Mouse (Mus musculus) gonadal fat pad, adult 2 months (tissue): ENCODE measurements at regions not wholly inside any gene's neighbourhood (a gene's known extent, or its start where the extent isn't known, plus 50 kb on each side); places are given as distances from the start of the nearest gene placed in this dataset.
A peak's percentile ranks its signal among the peaks of the same experiment; 100 is the strongest.

Source experiments
- DNase-seq: peaks from one replicate; pipeline ENCODE4 v3.0.0-alpha.2; 2012; ENCODE audit warnings: low read depth

GRCm38 (mm10) chr13:101019272-101019676 lies 186.0 kb upstream of the Slc30a5 start:
- DNase-seq: no peak

- DNase-seq: no peak
These were observed 183.8 kb upstream of the Slc30a5 start for GRCm38 (mm10) chr13:101017041-101017440.

- DNase-seq: no peak
These were observed 183.0 kb upstream of the Slc30a5 start for GRCm38 (mm10) chr13:101016181-101016580.

- peak; percentile 46 for DNase-seq
These were observed 182.2 kb upstream of the Slc30a5 start for GRCm38 (mm10) chr13:101015435-101015834.

- no peak for DNase-seq
These were observed 180.4 kb upstream of the Slc30a5 start for GRCm38 (mm10) chr13:101013604-101014003.

GRCm38 (mm10) chr13:100990646-100991045 lies 157.4 kb upstream of the Slc30a5 start:
- DNase-seq: no peak

- DNase-seq: no peak
These were observed 155.7 kb upstream of the Slc30a5 start for GRCm38 (mm10) chr13:100988671-100989531.

GRCm38 (mm10) chr13:100988116-100988515 lies 154.9 kb upstream of the Slc30a5 start:
- no peak for DNase-seq

- no peak for DNase-seq
These were observed 142.5 kb upstream of the Slc30a5 start for GRCm38 (mm10) chr13:100975741-100976140.

GRCm38 (mm10) chr13:100971080-100972017 lies 138.1 kb upstream of the Slc30a5 start:
- no peak for DNase-seq

- no peak for DNase-seq
These were observed 129.7 kb upstream of the Slc30a5 start for GRCm38 (mm10) chr13:100962811-100963540.

GRCm38 (mm10) chr13:100954598-100955251 lies 121.5 kb upstream of the Slc30a5 start:
- no peak for DNase-seq

- DNase-seq: no peak
These were observed 120.9 kb upstream of the Slc30a5 start for GRCm38 (mm10) chr13:100954106-100954505.

- DNase-seq: no peak
These were observed 117.9 kb upstream of the Slc30a5 start for GRCm38 (mm10) chr13:100951185-100951508.

GRCm38 (mm10) chr13:100950348-100951184 lies 117.3 kb upstream of the Slc30a5 start:
- DNase-seq: no peak

GRCm38 (mm10) chr13:100943206-100943848 lies 110.1 kb upstream of the Slc30a5 start:
- DNase-seq: no peak

- DNase-seq: no peak
These were observed 107.6 kb upstream of the Slc30a5 start for GRCm38 (mm10) chr13:100940791-100941190.

GRCm38 (mm10) chr13:100939677-100940076 lies 106.5 kb upstream of the Slc30a5 start:
- no peak for DNase-seq

GRCm38 (mm10) chr13:100933265-100933664 lies 100.0 kb upstream of the Slc30a5 start:
- DNase-seq: no peak

- DNase-seq: no peak
These were observed 66.3 kb upstream of the Slc30a5 start for GRCm38 (mm10) chr13:100899566-100899965.
